Mouse (Mus musculus) v-Abl transformed pro-B cells (cell line): ENCODE measurements around the gene Nppb.

Source experiments
- in situ Hi-C, 2 experiments: fragments of 400-800 bp; cut with MboI; formaldehyde crosslinking; loops; one replicate each; pipeline ENCODE4 v1.15.1; 2025; ENCODE audit not compliant: unreplicated experiment in 2 of 2

Nppb gene

DNA sequence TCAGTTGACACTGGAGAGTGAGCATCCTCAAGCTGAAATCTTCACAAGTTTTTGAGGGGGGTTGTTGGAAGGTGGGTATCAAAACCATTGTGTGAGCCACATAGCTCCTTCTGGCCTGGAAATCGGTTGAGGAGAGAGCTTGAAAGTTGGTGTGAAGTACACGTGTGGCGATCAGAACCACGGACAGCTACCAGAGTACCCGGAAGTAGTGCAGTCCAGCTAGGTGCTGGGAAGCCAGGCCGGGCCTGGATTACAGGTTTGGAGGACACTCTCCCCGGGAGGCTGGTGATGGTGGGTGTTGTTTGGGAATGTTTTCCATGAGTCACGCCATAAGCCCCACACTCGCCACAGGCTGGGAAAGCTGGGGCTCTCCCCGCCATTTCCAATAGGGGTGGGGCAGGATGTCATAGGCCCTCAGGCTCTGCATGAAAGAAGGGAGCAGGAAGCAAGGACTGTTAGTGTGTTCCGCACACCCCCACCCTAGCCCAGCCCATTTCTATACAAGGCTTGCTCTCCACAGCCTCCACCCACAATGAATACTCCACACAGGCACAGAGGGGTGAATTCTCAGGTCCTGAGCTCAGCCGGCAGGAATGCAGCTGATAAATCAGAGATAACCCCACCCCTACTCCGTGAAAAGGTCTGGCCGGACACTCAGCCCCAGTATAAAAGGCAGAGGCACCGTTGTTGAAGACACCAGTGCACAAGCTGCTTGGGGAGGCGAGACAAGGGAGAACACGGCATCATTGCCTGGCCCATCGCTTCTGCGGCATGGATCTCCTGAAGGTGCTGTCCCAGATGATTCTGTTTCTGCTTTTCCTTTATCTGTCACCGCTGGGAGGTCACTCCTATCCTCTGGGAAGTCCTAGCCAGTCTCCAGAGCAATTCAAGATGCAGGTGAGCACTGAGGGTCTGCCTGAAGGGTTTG lies at the start of gene Nppb:
Gene Nppb, plus strand, starts transcription at position 584 of the 928 bp plus-strand sequence.
- in situ Hi-C loops: no loop called here

GRCm38 (mm10) chr4:147935904-147936303 lies 49.7 kb upstream of the Nppb start:
- in situ Hi-C loops: no loop called here

DNA sequence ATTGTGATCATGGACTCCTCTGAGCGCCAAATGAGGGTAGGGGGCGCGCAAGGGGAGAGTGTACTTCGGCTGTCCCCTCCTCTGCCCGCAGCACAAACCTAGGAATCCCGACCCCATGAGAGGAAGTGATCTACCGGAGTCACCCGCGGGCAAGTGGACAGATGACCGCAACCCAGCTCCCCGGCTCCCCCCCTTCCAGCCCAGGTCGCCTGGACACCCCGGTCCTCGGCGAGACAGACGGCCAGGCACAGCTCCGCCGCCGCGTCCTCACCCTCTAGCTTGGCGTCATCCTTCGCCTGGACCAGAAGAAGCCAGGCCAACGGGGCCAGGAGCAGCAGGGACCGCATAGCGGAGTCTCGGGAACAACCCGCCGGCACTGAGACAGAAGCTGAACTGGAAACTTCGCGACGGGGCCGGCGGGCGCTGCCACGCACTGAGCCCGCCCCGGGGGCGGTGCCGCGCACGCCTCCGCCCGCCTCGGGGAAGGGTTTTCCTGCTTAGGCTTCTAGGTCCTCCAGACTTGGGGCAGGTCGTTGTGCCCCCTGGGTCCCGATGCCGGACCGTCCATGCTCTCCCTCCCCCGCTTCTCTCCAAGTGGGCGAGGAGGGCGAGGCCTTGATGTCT lies 49.1 kb upstream of the Nppb start, which contains the start of gene Plod1:
Gene Plod1, minus strand, starts transcription at position 437 of the 624 bp plus-strand sequence.
- in situ Hi-C loops: no loop called here

DNA sequence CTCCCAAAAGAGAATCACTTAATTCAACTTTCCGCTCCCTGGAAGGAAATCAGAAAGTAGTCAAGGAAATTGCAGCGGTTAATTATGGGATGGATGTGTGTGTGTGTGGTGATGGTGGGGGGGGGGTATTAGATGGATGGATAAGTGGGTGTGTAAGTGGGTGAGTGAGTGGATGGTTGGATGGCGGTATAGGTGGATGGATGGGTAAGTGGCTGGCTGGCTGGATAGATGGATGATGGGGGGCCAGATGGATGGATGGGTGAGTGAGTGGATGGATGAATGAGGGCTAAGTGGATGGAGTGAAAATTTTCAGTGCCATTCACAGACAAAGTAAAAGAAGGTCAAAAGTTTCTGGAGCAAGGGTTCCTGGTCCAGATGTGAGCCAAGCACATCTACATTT lies 48.6 kb upstream of the Nppb start:
- in situ Hi-C loops: no loop called here

- in situ Hi-C loops: no loop called here
Observed at GRCm38 (mm10) chr4:147937486-147937885, 48.1 kb upstream of the Nppb start.

GRCm38 (mm10) chr4:147938148-147939096 lies 47.2 kb upstream of the Nppb start:
- in situ Hi-C loops: no loop called here

GRCm38 (mm10) chr4:147940111-147940510 lies 45.5 kb upstream of the Nppb start:
- in situ Hi-C loops: no loop called here

GRCm38 (mm10) chr4:147940576-147941044 lies 45.0 kb upstream of the Nppb start, which contains the start of gene 2510039O18Rik:
Gene 2510039O18Rik, plus strand, starts transcription at chr4:147940895.
- in situ Hi-C loops: no loop called here

GRCm38 (mm10) chr4:147941045-147942020 lies 44.3 kb upstream of the Nppb start:
- in situ Hi-C loops: no loop called here

DNA sequence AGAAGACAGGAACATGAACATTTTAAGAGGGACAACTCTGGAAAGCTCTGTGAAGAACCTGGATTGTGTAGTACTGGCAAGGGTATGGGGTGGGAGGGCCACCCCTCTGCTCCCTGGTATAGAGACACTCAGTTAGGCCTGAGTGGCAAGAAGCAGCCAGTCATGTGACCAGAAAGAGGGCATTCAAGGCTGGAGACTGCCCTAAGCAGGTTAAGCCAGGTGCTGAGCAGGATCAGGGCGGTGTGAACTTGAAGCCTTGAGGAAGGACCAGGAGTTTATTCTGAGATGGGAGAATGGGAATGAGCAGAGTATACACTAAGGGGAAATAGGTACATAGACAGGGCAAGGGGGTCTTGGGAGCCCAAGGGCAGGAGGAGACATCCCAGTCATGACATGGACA lies 42.6 kb upstream of the Nppb start:
- in situ Hi-C loops: no loop called here

GRCm38 (mm10) chr4:147947511-147947910 lies 38.1 kb upstream of the Nppb start:
- in situ Hi-C loops: no loop called here

GRCm38 (mm10) chr4:147953590-147953989 lies 32.0 kb upstream of the Nppb start:
- in situ Hi-C loops: loop anchor here (10.0 kb wide), 2 partner anchors 481 to 651 kb away; partner anchors contain the start of gene Masp2 (in 1 of the 2)

- in situ Hi-C loops: loop anchor here (5.0 to 10.0 kb wide), 3 partner anchors 125 to 648 kb away; partner anchors contain the start of gene Masp2 (in 1 of the 2)
Observed at GRCm38 (mm10) chr4:147957141-147957540, 28.4 kb upstream of the Nppb start.

- in situ Hi-C loops: loop anchor here (5.0 to 10.0 kb wide), 4 partner anchors 122 to 645 kb away; partner anchors contain the start of genes Fbxo2 (in 1 of the 2), Fbxo44 (in 1 of the 2) and Masp2 (in 1 of the 2)
Observed at GRCm38 (mm10) chr4:147959881-147960831, 25.4 kb upstream of the Nppb start.

DNA sequence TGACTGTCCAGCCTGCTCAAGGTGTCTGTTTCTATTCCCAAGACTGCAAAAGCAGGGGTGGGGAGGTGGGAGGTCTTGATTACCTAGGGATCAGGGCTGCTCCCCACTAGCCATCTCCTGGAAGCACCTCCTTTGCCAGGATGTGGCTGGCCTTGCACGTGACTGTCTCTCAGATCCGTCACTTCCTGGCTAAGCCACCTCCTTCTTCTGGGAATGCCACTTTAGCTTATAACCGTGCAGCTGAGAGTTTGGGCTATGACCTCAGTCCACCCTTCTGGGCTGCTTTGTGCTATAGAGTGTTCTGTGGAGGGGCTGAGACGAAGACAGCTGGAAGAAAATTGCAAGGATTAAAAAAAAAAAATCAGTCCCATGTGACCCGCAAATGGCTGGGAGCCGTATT lies 22.8 kb upstream of the Nppb start:
- in situ Hi-C loops: loop anchor here in 1 of 2 experiments (5.0 kb wide), 1 partner anchor 200 kb away; the partner anchor contains the start of genes Fbxo2 and Fbxo44

DNA sequence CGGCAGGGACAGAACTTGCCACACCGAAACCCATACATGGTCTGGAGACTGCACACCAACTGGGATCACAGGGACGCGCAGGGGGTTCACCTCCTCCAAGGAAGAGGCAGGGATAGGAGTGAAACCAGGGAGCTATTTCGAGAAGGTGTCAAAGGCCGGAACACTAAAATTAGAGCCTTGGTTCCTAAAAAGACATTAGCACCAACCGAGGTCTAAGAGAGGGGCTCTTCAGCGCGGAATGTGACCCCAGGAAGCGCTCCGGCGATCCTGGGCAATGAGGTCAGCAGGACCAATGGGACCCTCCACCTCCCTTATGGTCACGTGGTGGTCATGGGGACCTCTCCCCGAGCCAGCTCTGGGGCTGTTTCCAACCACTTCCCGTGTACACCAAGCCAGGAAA lies 22.0 kb upstream of the Nppb start:
- in situ Hi-C loops: loop anchor here in 1 of 2 experiments (5.0 kb wide), 1 partner anchor 199 kb away; the partner anchor contains the start of genes Fbxo2 and Fbxo44

DNA sequence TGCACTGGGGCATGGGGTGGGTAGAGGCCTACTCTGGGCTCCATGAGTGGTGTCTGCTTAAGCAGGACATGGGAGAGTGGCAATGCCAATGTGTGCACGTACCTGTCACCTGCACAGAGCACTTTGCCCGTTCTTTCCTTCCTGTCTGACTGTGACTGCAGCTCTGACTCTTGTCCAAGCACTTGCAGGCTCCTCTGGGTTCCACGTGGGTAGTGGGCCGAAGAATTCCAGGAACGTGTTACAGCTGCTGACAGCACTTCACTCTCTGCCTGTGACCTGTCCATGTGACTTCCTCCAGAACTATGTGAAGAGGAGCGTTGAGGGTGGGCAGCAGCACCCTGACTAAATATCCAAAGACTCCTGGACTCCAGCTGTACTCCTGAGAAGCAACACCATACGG lies 19.9 kb upstream of the Nppb start:
- in situ Hi-C loops: no loop called here

GRCm38 (mm10) chr4:147968816-147969215 lies 16.8 kb upstream of the Nppb start:
- in situ Hi-C loops: no loop called here
